Mouse (Mus musculus) Muller cell, postnatal 12 days (primary cell): ENCODE measurements at regions not wholly inside any gene's neighbourhood (a gene's known extent, or its start where the extent isn't known, plus 50 kb on each side); places are given as distances from the start of the nearest gene placed in this dataset.
"Not testable (repeated sequence)": the region's sequence is repeated elsewhere in the genome, so short reads cannot be mapped to it uniquely, and the experiment has no call there.

Source experiments
- DNase-seq: peaks from one replicate; pipeline ENCODE4 v3.0.0-alpha.2; 2015; ENCODE audit errors: inconsistent ontology term

- no peak for DNase-seq
Measured at GRCm38 (mm10) chr15:4206371-4206770, 168.9 kb upstream of the Plcxd3 start.

GRCm38 (mm10) chr15:4213371-4213770 is 161.9 kb upstream of the Plcxd3 start:
- DNase-seq = no peak

- no peak for DNase-seq
Measured at GRCm38 (mm10) chr15:4219102-4219501, 156.2 kb upstream of the Plcxd3 start.

GRCm38 (mm10) chr15:4228055-4228454 is 147.2 kb upstream of the Plcxd3 start:
- no peak for DNase-seq

GRCm38 (mm10) chr15:4240649-4241048 is 134.6 kb upstream of the Plcxd3 start:
- no peak for DNase-seq

- DNase-seq = peak; percentile 29
Measured at GRCm38 (mm10) chr15:4247637-4248136, 127.6 kb upstream of the Plcxd3 start.

GRCm38 (mm10) chr15:4264601-4265000 is 110.7 kb upstream of the Plcxd3 start:
- DNase-seq = peak; percentile 17

GRCm38 (mm10) chr15:4269835-4270234 is 105.5 kb upstream of the Plcxd3 start:
- no peak for DNase-seq

GRCm38 (mm10) chr15:4277011-4277410 is 98.3 kb upstream of the Plcxd3 start:
- DNase-seq = no peak

GRCm38 (mm10) chr15:4307498-4307897 is 67.8 kb upstream of the Plcxd3 start:
- DNase-seq = peak; percentile 2

GRCm38 (mm10) chr15:4313698-4314097 is 61.6 kb upstream of the Plcxd3 start:
- not testable (repeated sequence) for DNase-seq

GRCm38 (mm10) chr15:4315897-4316296 is 59.4 kb upstream of the Plcxd3 start:
- no peak for DNase-seq
